Mouse (Mus musculus) E14TG2a.4 (cell line): ENCODE measurements around the gene Gm20388.

ENCODE experiments used
- CTCF ChIP-seq: conservative IDR thresholded peaks from 2 replicates; pipeline ENCODE4 v1.5.1; 2014; ENCODE audit warnings: low read length
- NANOG ChIP-seq: IDR thresholded peaks from 2 replicates; pipeline ENCODE4 v1.6.1; 2014; ENCODE audit warnings: borderline replicate concordance, low read length, mixed read lengths

DNA sequence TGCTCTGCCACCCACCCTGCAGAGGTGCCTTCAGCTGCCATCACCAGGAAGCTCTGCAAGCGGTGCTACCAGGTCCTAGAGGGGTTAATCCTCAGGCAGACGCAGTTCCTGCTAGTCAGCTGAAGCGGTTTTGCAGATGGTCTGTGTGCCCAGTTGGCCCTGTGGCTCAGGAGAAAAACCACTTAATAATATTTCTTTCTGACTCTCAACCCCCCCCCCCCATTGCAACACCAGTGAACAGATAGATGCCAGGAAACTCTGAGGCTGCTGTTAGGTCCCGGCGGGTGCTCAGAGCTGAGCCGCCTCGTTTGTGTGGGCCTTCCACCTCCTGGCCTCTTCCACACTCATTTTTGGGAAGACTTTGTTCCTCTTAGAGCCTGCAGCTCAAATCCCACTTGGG is 2124.9 kb downstream of the Gm20388 start:
- TF ChIP-seq CTCF = no peak
- TF ChIP-seq NANOG = no peak
